In genomic region chr1:193034951-193035370, GRCm38 (mm10) we compare ENCODE assay signal across 7 mouse cellular contexts. TPM values are rescaled to one million over a fixed set of nuclear protein-coding genes. Genes with fewer than 3 reads are reported as not detected.
DNase-seq lines count a peak whose midpoint lies in the region; ATAC-seq lines count a peak whose summit lies in the region.

No protein-coding gene starts in this region.

- H3K9me3 ChIP-seq in lung, embryonic 15.5 days, result no peaks in the 10 kb centered on the region
- no peaks in the 10 kb centered on the region for H3K9me3 ChIP-seq in erythroblast, embryonic 14.5 days (ENCODE audit: control insufficient read depth, low read length)
- no peaks in the 10 kb centered on the region for H3K9me3 ChIP-seq in stomach, embryonic 16.5 days (replicated peaks; ENCODE audit: control insufficient read depth, low read length)

- H3K27me3 ChIP-seq in lung, embryonic 15.5 days, result peaks cover 14% of the 10 kb centered on the region
- peaks cover 64% of the 10 kb centered on the region for H3K27me3 ChIP-seq in erythroblast, embryonic 14.5 days (ENCODE audit: control insufficient read depth)
- H3K27me3 ChIP-seq in stomach, embryonic 16.5 days (ENCODE audit: control insufficient read depth, insufficient read depth, low read length), result no peaks in the 10 kb centered on the region

- no peak for DNase-seq in lung, postnatal 36 days
- DNase-seq in liver, result peak; percentile 51
- no peak for DNase-seq in left cerebral cortex, postnatal 4 days

- peak overlapping the region; percentile 57 for H3K4me3 ChIP-seq in lung, embryonic 15.5 days
- H3K4me3 ChIP-seq in erythroblast, embryonic 14.5 days (replicated peaks), result peak overlapping the region; percentile 80
- H3K4me3 ChIP-seq in stomach, embryonic 16.5 days (replicated peaks; ENCODE audit: low read length), result peak overlapping the region; percentile 71

- no peak; the same call in 1 of the 2 replicates for ATAC-seq in lung, embryonic 15.5 days (ENCODE audit: borderline replicate concordance, extremely low read depth, low FRiP score, low TSS enrichment)
- ATAC-seq in cerebellum, adult (ENCODE audit: insufficient number of reproducible peaks, low FRiP score, low TSS enrichment), result peak; percentile 60
- ATAC-seq in stomach, embryonic 16.5 days (ENCODE audit: insufficient read depth, low FRiP score), result no peak

- 1% methylated on average over 19 of the region's 19 CpGs for WGBS in lung, embryonic 15.5 days
- 3% methylated on average over 19 of the region's 19 CpGs for WGBS in stomach, embryonic 16.5 days

- H3K27ac ChIP-seq in lung, embryonic 15.5 days, result no peak overlapping the region
- H3K27ac ChIP-seq in stomach, embryonic 16.5 days (ENCODE audit: low read length), result no peak overlapping the region

- H3K4me2 ChIP-seq in lung, embryonic 15.5 days, result peak overlapping the region; percentile 90
- H3K4me2 ChIP-seq in stomach, embryonic 16.5 days (ENCODE audit: low read depth, low read length), result peak overlapping the region; percentile 91

- H3K9ac ChIP-seq in lung, embryonic 15.5 days, result no peak overlapping the region
- peak overlapping the region; percentile 67 for H3K9ac ChIP-seq in stomach, embryonic 16.5 days (ENCODE audit: low read length)

- intact Hi-C loops in left cerebral cortex, postnatal 4 days (cut with DNase I), result no loop called here

- no peaks in the 10 kb centered on the region for H3K36me3 ChIP-seq in lung, embryonic 15.5 days
- H3K36me3 ChIP-seq in erythroblast, embryonic 14.5 days (ENCODE audit: control insufficient read depth), result peaks cover 22% of the 10 kb centered on the region
- no peaks in the 10 kb centered on the region for H3K36me3 ChIP-seq in stomach, embryonic 16.5 days (ENCODE audit: control insufficient read depth, insufficient read depth, low read length)

- H3K4me1 ChIP-seq in lung, embryonic 15.5 days, result peaks cover 13% of the 10 kb centered on the region
- H3K4me1 ChIP-seq in erythroblast, embryonic 14.5 days (ENCODE audit: control insufficient read depth), result peaks cover 41% of the 10 kb centered on the region
- no peaks in the 10 kb centered on the region; the same call in 1 of the 2 replicates for H3K4me1 ChIP-seq in stomach, embryonic 16.5 days (ENCODE audit: control insufficient read depth, insufficient read depth, low read length)

RNA-seq across cellular contexts. Expression of gene Syt14, which starts 0.6 kb away (rescaled TPM):
- polyA plus RNA-seq in lung, embryonic 15.5 days (2015; fragmentation: Nextera tagmentation; extraction: Ambion mirVana), result 0.88 and 0.93 TPM in 2 replicates
- polyA plus RNA-seq in erythroblast, embryonic 14.5 days (2012), result 0.41 and 0.53 TPM in 2 replicates
- polyA plus RNA-seq in stomach, embryonic 16.5 days (2015; fragmentation: Nextera tagmentation; extraction: Ambion mirVana), result 1.3 and 1.5 TPM in 2 replicates
- 10 to 100 TPM; 28.6 to 29.0 TPM for total RNA-seq in left cerebral cortex, postnatal 4 days (2021)
